Mouse (Mus musculus) cortical plate, adult 2 months (tissue): ENCODE results near the gene Nfil3.

ENCODE experiments used
- CTCF ChIP-seq: fragments of 200-500 bp; IDR thresholded peaks from 2 replicates; pipeline ENCODE4 v1.5.1; 2011; ENCODE audit warnings: mild to moderate bottlenecking, control low read depth, low read length; ENCODE audit not compliant: insufficient read depth; ENCODE audit errors: extremely low read depth
- POLR2A ChIP-seq: fragments of 200-500 bp; IDR thresholded peaks from 2 replicates; pipeline ENCODE4 v1.6.1; 2011; ENCODE audit warnings: mild to moderate bottlenecking, low read length, control low read depth; ENCODE audit not compliant: insufficient read depth; ENCODE audit errors: extremely low read depth

DNA sequence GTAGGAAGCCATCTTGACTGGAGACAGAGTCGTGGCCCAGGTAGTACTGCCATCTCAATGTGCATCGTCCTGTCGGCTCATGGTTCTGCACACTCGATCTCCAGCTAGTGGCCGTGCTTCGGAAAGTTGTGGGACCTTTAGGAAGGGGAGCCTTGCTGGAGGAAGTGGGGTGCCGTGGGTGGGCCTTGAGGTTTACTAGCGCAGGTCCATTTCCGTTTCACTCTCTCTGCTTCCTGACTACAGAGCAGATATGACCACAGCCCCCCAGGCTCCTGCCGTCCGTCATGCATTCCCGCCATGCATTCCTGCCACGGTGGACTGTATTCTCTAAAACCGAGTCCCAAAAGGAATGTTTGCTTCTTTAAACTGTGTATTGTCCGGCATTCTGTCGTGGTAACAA, 8.1 kb upstream of the Nfil3 start:
- TF ChIP-seq POLR2A (no peak), CTCF (no peak)
